Mouse (Mus musculus) ovary, postnatal 14 days (tissue): ENCODE measurements at regions not wholly inside any gene's neighbourhood (a gene's known extent, or its start where the extent isn't known, plus 50 kb on each side); places are given as distances from the start of the nearest gene placed in this dataset.

ENCODE experiments used
- DNase-seq: peaks from one replicate; pipeline ENCODE4 v3.0.0; 2022; ENCODE audit warnings: low spot score

DNA sequence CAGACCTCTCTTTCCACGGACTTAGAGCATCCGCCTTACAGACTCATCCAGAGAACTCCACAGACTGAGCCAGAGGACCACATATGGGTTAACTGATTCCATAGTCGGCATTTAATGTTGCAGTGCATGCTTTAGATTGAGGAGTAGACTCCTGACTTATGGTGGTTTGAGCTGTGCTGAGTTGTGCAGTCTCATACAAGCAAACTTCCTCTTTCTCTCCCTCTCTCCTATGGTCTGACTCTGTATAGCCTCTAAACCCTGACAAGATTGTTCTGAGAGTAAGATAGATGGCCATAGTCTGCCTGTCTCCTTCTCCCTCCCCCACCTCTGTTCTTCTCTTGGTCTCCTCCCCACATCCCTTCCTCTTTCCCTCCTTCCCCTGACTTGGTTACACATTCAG lies 616.0 kb downstream of the Ryr2 start:
- no peak for DNase-seq

DNA sequence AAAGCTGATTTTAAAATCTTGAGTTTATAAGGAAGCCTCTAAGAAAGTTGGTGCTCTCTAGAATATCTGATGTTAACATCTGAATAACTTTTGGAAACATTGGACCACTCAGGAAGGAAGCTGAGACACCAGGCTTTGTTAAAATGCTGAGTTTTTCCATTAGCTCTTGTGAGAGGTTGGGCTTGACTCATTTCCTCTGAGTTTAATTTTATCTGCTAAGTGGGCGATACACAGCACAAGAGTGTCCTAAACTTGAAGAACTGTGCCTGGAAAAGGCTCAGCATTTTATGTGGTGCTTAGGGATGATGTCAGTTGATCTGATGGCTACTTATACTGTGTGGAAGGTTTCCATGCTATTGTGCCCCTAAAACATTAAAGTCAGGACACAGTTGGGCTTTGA lies 623.6 kb downstream of the Ryr2 start:
- no peak for DNase-seq

DNA sequence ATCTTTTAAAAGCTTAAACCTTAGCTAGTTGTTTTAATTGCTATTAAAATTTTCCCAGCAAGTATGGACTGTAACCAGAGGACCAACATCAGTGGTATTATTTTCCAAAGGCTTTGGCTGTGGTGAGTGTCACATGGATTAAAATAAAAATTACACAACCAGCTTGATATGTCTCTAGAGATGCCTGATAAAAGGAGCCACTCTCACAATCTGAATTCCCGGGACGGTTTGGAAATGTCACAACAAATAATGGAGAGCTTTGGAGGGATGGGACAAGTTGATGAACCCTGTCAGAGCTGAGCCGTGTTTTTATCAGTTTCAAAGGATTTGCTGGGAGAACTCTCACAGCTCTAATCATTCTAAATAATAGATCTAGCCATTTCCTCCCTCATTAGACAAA lies 624.0 kb downstream of the Ryr2 start:
- no peak for DNase-seq

DNA sequence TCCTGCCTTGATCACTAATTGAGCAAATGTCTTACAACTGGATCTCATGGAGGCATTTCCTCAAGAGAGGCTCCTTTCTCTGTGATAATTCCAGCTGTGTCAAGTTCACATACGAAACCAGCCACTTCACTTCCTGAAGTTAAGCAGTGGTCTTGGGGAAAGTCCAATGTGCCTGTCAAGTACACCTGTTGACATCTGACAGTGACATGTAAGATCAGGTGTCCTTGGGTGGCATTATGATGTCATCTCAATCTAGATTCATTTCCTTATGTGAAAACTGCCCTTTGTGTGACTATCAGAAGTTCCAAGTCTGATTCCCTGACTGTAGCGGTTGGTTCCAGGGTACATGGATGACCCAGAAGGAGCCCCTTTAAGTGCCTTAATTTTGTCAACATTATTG lies 646.5 kb downstream of the Ryr2 start:
- no peak for DNase-seq

DNA sequence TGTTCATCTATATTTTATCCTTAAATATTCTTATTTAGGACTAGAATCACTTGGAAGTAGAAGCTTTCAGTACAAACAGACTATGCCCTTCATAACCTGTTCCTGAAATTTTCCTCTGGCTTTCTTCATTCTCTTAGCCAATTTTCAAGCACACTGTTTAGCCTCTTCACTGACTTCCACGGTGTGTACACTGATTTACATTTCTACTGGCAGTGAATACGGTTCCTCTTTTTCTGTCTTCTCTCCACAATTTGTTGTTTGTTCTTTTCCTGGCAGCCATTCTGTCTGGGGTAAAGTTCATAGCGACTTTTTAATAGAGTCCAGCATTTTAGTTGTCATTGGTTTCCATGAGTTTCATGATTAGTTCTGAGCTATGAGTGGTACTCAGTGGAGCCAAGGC lies 651.6 kb downstream of the Ryr2 start:
- DNase-seq = no peak

DNA sequence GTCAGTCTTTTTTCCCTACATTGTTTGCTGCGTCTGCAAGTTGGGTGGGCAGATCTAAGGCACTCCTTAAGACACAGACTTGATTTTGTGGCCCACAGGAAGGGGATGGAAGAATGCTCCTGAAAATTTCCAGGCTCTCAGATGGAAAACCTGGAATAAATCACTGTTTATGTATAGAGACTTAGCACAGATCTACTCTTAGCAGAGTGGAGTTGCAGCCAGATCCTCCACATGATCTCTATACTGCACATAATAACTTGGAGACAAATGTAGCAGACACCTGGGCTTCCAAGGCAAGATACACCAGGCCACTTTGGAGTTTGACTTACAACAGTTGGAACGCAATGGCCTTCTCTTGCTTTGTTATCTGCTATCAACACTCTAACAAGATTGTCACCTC lies 654.3 kb downstream of the Ryr2 start:
- no peak for DNase-seq

DNA sequence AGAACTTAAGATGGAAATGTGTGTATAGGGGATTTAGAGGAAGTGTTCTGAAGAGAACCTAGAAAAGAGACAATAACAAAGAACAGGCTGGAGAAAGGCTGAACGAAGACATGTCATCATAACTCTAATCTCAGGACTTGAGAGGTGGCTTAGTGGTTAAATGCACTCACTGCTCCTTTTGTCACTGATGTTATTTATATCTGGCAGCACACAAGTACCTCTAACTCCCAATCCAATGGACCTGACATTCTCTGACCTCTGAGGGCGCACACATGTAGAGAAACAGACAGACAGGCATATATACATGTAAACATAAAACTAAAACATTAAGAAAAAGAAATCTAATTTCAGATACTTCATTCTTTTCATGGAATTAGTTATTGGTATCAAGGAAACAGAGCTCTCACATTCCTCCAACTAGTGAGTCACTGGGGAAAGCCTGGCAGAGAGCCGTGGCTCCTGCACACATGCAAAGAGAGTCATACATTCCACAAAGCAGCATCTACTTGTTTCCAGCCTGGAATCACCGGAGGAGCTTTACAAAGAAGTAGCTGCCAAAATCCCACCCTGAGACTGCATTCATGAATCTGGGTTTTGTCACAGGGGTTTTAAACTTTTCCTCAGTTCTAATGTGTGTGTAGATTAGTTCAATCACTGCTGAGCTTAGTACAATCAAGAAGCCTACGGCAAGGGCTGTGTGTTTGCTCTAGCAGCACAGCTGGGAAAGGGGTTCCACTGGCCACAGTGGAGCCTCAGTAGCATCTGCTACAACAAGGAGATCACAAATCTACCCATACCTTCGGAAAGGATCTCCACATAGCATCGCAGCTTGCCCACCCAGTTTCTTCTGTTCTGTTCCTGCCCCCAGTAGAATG lies 674.0 kb downstream of the Ryr2 start:
- DNase-seq = peak; percentile 0

DNA sequence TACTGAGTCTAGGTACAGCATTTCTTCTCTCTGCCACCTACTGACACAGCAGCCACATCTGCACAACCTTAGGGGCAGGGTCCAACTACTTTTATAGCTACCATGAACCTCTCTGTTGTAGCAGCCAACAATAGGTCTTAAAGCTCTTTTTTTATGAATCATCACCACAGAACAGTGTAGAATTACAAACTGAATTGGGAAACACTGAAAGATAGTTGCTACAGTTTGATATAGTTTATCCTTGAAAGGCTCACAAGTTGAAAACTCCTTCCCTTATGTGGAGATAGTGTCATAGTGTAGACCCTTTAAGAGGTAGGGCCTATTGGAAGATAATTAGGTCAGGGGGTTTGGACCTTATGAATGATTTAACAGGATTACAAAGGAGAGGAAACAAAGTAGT lies 679.9 kb downstream of the Ryr2 start:
- DNase-seq = no peak

DNA sequence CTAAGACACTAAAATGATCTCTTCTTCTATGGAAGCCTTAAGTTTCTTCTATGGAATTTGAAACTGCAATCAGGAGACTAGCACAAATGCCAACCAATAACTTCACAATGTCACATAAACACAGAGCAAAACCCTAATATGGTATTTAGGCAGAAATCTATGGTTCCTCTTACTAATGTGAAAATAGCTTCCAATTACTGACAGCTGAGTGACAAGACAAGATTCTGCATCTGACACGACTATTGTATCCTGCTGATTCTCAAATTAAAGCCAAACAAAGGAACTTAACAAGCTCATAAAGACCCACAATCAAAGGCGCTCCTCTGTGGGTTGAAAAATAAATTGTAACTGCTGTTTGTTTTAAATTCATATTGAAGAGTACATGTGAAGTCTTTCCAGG lies 714.7 kb downstream of the Ryr2 start:
- no peak for DNase-seq

DNA sequence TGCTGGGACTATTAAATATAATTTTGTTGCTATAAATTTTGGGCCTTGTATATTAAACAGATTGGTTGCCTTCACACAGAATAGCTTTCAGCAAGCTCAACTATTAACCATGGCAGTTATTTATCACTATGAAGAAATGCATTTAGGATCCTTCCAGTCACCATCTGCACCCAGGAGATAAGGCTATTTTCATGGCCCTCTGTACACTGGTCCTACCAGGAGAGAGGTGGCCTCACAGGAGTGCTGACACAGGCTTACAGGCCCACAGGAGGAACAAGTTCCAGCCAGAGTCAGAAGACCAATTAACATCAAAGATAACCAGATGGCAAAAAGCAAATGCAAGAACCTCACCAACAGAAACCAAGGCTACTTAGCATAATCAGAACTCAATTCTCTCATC lies 731.3 kb downstream of the Ryr2 start:
- no peak for DNase-seq

DNA sequence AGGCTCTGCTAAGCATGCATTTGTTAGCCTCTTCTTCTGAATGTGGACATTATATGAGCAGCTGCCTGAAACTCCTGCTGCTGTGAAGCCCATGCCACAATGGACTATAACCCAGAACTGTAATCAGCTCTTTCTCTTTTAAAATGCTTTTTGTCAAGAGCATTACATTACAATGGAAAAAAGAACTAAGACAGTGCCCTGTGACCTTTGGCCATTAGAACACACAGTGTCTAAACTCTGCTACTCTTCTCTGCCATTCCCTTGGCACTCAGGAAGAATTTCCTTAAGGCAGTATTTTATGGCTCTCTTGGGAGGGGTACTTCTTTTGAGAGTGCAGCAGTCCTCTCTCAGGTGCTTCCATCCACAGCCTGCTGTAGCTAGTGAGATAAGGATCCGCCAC lies 737.3 kb downstream of the Ryr2 start:
- no peak for DNase-seq

DNA sequence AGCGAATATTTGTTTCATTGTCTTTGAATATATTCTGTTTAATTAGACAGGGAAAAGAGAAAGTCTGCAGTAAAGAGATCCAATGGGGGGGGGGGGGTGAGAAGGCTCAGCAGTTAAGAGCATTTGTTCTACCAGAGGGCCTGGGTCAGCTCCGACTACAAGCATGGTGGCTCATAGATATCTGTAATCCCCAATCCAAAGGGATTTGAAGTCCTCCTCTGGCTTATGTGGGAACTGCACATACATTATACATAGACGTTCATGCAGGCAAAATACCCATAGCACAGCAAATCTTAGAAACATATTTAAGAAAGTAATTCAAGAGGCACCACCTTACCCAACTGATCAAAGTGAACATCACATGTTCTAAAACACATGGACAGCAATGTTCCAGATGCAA lies 743.9 kb downstream of the Ryr2 start:
- no peak for DNase-seq

DNA sequence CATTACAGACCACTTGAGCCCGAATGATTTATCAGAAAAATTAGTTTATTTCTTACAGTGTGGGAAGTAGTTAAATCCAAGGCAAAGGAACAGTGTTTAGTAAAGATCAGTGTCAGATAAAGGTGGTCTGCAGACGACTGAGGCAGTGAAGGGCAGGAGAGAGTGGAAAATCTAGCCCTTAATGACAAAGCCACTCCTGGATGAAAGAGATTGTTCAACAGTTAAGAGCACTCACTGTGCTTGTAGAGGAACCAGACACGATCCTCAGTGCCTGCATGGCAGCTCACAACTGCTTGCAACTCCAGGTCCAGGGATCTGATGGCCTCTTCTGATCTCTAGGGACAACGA lies 758.3 kb downstream of the Ryr2 start:
- DNase-seq = no peak

DNA sequence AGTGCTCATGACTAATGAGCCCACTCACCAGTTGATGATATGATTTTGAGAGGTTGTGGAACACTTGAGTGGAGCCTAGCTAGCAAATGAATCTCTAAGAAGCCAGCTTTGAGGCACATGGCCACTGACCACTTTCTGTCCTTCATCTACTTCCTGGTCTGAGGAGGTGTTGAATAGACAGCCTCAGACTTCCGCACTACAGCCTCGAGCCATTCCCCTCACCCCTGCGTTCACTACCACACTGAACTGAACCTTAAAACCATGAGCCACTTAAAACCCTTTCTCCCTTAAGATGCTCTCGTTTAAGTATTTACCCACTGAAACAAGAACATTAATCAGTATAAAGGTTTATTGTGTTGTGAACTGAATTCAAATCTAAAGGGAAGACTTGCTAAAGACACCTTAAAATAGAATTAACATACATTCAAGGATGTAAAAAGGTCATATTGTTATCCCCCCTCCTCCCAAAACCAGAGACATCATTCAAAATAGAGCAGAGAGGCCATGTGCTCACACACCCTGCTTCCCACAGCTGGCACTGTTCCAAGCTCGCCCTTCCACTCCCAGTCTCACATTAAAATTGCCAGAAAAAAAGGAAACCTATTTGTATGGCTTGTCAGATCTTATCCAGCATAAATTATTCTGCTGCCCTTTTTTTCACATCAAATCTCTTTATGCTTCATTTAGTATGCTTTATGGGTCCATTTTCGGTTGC lies 758.8 kb downstream of the Ryr2 start:
- no peak for DNase-seq

DNA sequence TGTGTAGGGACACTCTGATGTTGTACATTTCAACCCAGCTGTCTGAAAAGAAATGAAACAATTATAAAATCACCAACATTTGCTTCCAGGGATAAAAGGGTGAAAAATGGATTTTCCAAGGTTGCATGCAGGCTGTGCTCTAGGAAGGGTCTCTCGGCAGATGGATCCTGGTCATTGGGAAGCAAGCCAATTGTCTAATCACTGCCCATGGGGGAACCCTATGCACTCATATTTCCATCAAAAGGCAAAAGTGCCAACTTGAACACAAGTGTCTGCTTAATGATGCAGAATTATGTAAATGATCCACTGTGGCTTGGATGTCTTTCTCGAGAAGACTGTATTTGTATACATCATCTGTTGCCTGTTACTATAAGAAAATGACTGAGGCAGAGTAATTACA lies 762.2 kb downstream of the Ryr2 start:
- no peak for DNase-seq

DNA sequence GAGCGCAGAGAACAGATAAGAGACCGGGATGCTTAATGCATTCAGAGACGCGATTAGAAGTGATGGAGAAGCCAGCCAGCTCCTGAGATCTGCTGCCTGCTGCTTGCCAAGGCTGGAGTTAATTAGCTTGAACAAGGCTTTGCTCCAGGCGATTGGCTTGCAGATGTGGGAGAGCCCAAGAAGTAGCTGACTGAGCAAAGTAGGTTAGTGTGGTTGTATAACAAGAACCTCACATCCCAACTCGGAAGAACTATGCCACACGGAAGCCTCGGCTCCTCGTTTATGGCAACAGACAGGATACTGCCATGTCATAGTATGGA lies 768.5 kb downstream of the Ryr2 start:
- DNase-seq = peak; percentile 7

DNA sequence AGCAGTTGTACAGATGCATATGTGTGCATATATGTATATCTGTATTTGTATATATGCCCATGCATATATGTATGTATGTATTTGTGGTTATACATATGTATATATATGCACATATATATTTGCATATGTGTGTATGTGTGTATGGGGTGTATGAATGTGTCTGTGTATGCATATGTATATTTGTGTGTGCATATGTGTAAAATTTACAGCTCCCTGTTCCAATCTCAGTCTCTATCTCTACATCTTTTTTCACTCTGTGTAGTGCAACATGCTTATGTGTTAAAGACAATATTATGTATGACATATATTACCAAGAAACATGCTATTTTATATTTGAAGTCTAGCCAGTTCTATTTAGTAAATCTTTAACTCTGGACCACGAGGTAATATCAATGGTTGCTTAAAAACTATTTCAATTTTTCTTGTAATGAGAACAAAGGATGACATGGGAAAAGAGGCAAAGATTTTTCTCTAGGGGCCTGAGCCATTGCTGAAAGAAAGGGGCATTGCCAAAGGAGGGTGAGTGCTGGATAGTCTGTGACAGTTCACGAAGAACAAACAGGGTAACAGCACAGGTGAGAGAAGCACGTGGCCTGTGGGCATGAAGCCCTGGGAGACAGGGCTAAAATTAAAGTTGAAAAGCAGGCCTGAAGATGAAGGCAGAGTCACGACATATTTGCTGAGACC lies 769.0 kb downstream of the Ryr2 start:
- DNase-seq = no peak

DNA sequence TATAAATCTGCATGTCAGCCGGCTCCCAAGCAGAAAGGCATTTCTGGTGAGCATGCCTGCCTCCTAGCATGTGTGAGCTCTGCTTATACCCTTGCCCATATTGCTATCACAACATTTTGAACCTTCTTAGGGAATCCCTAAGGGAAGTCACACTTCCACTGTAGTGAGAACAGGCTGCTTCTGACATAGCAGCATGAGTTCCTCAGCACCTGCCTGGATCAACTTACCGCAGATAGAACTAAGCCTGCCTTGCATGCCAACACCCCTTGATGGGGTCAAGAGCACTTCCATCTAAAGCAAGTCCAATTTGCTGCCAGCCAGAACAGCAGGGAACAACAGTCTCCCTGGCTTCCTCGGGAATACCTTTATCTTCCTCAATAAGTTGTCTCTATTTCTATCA lies 769.8 kb downstream of the Ryr2 start:
- no peak for DNase-seq

DNA sequence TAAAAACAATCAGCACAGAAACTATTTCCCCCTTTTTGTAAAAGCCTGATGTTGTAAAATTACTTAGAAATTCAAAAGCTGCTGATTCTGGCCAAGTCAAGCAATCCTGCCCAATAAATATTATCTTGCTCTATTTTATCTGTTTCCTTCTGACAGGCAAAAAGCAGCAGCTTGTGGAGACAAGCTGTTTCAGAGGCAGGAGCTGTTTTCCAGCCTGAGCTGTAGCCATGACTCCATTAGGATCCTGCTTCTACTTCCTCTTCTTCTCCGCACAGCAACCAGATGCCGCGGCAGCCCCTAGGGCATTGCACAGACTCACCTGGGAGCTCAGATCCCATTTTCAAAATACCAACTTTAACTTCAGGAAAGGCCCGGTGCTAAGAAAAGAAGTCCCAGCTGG lies 774.8 kb downstream of the Ryr2 start:
- DNase-seq = no peak

DNA sequence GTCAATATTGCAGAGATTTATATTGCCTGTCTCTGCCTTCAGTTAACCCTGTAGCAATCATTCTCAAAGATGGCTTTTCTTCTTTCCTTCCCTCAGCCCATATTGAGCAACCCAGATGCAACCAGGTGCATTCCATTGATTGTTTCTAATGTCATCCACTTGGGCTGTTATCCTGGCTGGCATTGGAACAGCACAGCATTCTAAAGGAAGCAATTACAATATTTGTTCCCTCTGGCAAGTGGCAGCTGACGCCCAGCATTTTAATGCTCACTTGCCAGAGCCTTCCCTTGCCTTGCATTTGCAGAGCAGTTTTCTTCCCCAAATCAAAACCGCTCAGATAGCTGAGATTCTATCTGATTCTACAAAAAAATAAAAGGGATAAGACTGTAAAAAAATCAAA lies 798.0 kb downstream of the Ryr2 start:
- DNase-seq = no peak

DNA sequence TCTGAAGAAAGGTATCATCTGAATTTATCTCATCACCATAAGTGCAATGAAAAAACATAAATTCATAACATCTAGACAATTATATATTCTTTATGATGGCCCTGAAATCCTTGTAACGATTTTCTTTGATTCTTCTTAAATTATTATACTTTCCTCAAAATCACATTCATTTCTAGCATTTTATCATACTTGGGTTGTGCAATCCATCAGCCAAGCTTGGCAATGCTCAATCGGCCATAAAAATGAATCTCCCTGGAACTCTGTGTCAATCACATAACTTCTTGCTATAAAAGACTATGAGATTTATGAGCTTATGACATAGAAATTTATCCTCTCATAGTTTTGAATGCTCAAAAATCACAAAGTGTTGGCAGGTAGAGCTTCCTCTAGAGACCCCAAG lies 811.3 kb downstream of the Ryr2 start:
- DNase-seq = no peak

DNA sequence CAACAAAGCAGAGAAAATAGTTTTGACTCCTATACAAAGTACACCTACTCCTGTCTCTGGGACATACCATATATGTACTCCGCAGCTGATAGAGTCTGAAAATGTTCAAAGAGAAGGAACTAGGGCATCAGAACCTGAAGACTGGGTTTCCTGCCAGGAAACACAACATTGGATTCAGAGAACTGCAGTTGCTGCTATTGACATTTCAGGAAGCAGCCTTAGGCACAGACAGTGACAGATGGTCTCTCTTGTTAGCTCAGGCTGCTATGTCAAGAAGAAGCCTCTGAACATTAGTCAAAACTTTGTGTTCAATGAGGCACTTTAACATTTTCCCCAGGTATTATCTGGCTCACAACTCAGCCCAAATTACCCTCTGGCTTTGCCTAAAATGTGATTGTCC lies 812.1 kb downstream of the Ryr2 start:
- DNase-seq = no peak

DNA sequence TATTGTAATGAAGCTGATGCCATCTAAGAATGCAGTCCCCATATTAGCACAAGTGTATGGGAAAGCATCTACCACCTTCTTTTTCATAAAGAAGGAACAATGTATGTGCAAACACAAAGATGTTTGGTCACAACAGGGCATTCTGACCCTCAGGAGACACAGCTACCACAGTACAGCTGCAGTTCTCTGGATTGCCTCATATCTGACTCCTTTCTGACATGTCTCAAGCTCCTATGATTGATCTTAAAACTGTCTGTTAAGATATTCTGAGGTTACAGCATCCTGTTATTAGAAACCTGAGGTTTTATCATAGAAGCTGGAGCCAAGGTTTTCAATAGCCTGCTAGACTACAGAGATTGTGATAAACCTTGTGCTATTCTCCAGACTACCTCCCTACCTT lies 813.0 kb downstream of the Ryr2 start:
- DNase-seq = no peak

DNA sequence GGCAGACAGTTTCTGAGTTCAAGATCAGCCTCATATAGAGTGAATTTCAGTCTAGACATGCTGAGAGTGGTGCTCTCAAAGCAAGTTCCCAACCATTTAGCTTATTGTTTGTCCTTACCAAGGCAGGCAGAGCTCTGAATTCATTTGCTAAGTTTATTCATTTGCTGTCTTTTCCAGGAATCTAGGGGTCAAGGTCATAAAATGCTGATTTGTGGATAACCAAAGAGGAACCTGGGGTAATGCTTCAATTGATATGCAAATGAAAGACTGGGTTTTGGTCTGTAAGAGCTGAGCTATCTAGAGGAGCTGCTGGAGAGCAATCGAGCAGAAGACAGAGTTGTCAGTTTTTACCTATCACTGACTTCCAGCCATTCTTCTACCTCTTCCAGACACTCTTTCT lies 832.8 kb downstream of the Ryr2 start:
- DNase-seq = no peak
